Mouse (Mus musculus) ES-E14 (cell line): ENCODE measurements at regions not wholly inside any gene's neighbourhood (a gene's known extent, or its start where the extent isn't known, plus 50 kb on each side); places are given as distances from the start of the nearest gene placed in this dataset.

Experiments used
- DNase-seq: peaks from one replicate; pipeline ENCODE4 v3.0.0-alpha.2; 2013; ENCODE audit warnings: low read depth, low spot score
- H3K27ac ChIP-seq: 2 replicates; pipeline ENCODE4 v1.5.1; 2012; ENCODE audit warnings: low read depth, mild to moderate bottlenecking, low read length, moderate library complexity, mixed read lengths; ENCODE audit not compliant: poor library complexity, insufficient read depth, severe bottlenecking
- H3K36me3 ChIP-seq: 2 replicates; pipeline ENCODE4 v1.6.1; 2012; ENCODE audit warnings: mild to moderate bottlenecking, low read length, moderate library complexity, mixed read lengths; ENCODE audit not compliant: control insufficient read depth, poor library complexity, insufficient read depth, severe bottlenecking
- H3K4me1 ChIP-seq, 2 experiments: fragments of 150-350 bp in 1 of 2; sonication (generic) in 1 of 2; 2 replicates each; pipeline ENCODE4 v1.6.1; 2012; ENCODE audit warnings: low read length in 2 of 2, mild to moderate bottlenecking in 1 of 2, mixed read lengths in 1 of 2; ENCODE audit not compliant: control insufficient read depth in 2 of 2, insufficient read depth in 2 of 2, poor library complexity in 1 of 2
- H3K4me3 ChIP-seq, 2 experiments: fragments of 150-350 bp in 1 of 2; sonication (generic) in 1 of 2; 2 replicates each; pipeline ENCODE4 v1.5.1; 2012; ENCODE audit warnings: low read length in 2 of 2, low read depth in 1 of 2, mild to moderate bottlenecking in 1 of 2, mixed read lengths in 1 of 2; ENCODE audit not compliant: insufficient read depth in 1 of 2, poor library complexity in 1 of 2, severe bottlenecking in 1 of 2
- H3K9ac ChIP-seq: 2 replicates; pipeline ENCODE4 v1.6.1; 2012; ENCODE audit warnings: low read depth, mild to moderate bottlenecking, low read length, mixed read lengths; ENCODE audit not compliant: poor library complexity, insufficient read depth, severe bottlenecking
- H3K9me3 ChIP-seq: fragments of 150-350 bp; sonication (generic); 2 replicates; pipeline ENCODE4 v1.6.1; 2012; ENCODE audit warnings: low read depth, mild to moderate bottlenecking, low read length; ENCODE audit not compliant: control insufficient read depth, insufficient read depth
- CHD2 ChIP-seq: IDR thresholded peaks from 2 replicates; pipeline ENCODE4 v1.6.1; 2014; ENCODE audit warnings: mild to moderate bottlenecking, low read depth, low read length, inconsistent platforms
- HCFC1 ChIP-seq: IDR thresholded peaks from 2 replicates; pipeline ENCODE4 v1.6.1; 2012; ENCODE audit warnings: low read length, inconsistent platforms, borderline replicate concordance; ENCODE audit not compliant: insufficient read depth
- MAFK ChIP-seq: IDR thresholded peaks from 2 replicates; pipeline ENCODE4 v1.6.1; 2014; ENCODE audit warnings: mild to moderate bottlenecking, low read depth, low read length, inconsistent platforms; ENCODE audit not compliant: insufficient read depth
- ZC3H11A ChIP-seq: IDR thresholded peaks from 2 replicates; pipeline ENCODE4 v1.6.1; 2012; ENCODE audit warnings: low read depth, mild to moderate bottlenecking, inconsistent platforms, low read length, borderline replicate concordance
- ZNF384 ChIP-seq: IDR thresholded peaks from 2 replicates; pipeline ENCODE4 v1.6.1; 2012; ENCODE audit warnings: low read depth, low read length, inconsistent platforms
- in situ Hi-C, 2 experiments: fragments of 600-800 bp; cut with MboI; formaldehyde crosslinking; loops; one replicate each; pipeline ENCODE4 v1.15.1; 2025; ENCODE audit warnings: low sequenced_read_pairs in 2 of 2, inconsistent platforms in 1 of 2; ENCODE audit not compliant: unreplicated experiment in 2 of 2

DNA sequence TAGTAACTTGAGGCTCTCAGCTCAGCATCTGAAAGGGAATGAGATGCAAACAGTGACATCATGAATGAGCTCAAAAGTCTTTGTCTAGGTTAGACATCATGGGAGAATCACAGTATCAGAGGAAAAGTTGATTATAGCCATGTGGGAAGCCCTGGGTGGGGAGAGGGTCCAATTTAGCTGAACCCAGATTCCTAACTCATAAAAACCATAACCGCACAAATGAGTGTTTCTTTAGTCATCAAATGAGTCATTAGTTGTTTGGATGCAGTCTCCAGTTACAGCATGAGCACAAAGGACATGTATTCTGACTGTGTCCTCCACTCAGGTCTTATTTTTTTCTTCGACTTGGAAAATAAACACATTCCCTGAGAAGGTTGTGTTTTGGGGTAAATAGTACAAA, 406.5 kb downstream of the Cntnap4 start:
- no peaks in the 10 kb centered on the region for H3K9me3 ChIP-seq
- TF ChIP-seq ZNF384 (no peak), HCFC1 (no peak), MAFK (no peak), ZC3H11A (no peak), CHD2 (no peak)
- no peaks in the 10 kb centered on the region for H3K4me1 ChIP-seq
- DNase-seq = no peak
- no peak overlapping the region for H3K4me3 ChIP-seq
- H3K9ac ChIP-seq = no peak overlapping the region
- in situ Hi-C loops = no loop called here
- H3K27ac ChIP-seq = no peak overlapping the region
- no peaks in the 10 kb centered on the region for H3K36me3 ChIP-seq

DNA sequence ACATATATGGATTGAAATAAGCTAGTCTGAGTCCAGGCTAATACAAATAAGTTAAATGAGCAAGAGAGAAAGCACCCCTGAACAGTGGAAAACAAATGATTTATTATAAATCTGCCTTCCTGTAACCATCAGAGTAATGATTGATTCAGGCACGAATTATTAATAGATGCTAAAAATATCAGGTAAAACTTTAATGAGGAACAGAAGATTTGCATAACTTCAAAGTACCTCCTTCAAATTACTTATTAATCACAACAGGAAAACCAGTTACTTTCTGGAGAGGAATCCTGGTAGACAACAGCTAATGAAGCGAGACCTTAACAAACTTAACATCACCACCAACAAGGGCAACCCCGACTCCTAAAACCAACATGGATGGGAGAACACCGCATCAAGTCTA, 423.9 kb downstream of the Cntnap4 start:
- H3K9me3 ChIP-seq = no peaks in the 10 kb centered on the region

DNA sequence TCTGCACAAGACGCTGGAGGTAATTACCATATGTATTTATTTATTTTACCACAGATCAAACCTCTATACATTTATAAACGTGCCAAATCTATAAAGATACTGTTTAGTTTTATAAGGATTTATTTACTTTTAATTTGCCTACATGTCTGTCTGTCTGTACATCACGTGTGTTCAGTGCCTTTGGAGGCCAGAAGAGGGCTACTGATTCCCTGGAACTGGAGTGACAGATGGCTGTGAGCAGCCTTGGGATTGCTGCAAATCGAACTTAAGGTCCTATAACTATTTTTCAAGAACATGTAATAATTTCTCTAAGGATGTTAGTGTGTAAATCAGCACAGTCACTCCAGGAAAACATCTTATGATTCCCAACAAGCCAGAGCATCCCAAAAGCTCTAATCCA, 437.5 kb downstream of the Cntnap4 start:
- DNase-seq = no peak
- no peak overlapping the region for H3K4me3 ChIP-seq
- in situ Hi-C loops = no loop called here
- no peaks in the 10 kb centered on the region for H3K4me1 ChIP-seq
- H3K36me3 ChIP-seq = no peaks in the 10 kb centered on the region
- no peak for TF ChIP-seq ZC3H11A
- no peak for TF ChIP-seq HCFC1
- no peak for TF ChIP-seq CHD2
- TF ChIP-seq MAFK = no peak
- no peak for TF ChIP-seq ZNF384
- H3K27ac ChIP-seq = no peak overlapping the region
- H3K9me3 ChIP-seq = no peaks in the 10 kb centered on the region
- H3K9ac ChIP-seq = no peak overlapping the region

More for the DNA sequence above, 423.9 kb downstream of the Cntnap4 start:
- in situ Hi-C loops = no loop called here
- H3K36me3 ChIP-seq = no peaks in the 10 kb centered on the region
- no peaks in the 10 kb centered on the region for H3K4me1 ChIP-seq
- H3K4me3 ChIP-seq = no peak overlapping the region
- DNase-seq = no peak
- TF ChIP-seq CHD2 (no peak), ZC3H11A (no peak), ZNF384 (no peak), MAFK (no peak), HCFC1 (no peak)
- H3K9ac ChIP-seq = no peak overlapping the region
- H3K27ac ChIP-seq = no peak overlapping the region

DNA sequence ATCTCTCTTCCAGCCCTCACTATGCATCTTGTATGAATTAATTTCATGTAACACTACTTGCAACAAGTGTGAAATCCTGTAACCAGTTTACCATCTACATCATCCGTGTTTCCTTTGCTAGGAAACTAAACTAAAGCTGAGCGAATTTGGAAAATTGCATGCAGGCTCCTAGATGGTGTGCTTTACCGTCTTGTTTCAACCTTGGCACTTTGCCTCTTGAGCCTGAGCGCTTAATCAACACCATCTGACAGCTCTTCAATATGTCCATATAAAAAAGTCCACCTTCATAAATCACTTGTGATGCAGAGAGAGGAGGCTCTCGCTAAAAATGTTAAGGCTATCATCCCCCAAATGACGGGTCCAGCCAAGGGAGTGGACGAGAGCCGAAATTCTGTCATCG, 459.0 kb downstream of the Cntnap4 start:
- DNase-seq = no peak
- Histone ChIP-seq H3K9ac (no peak overlapping the region), H3K27ac (no peak overlapping the region), H3K4me3 (no peak overlapping the region), H3K9me3 (no peaks in the 10 kb centered on the region), H3K4me1 (no peaks in the 10 kb centered on the region), H3K36me3 (no peaks in the 10 kb centered on the region)
- in situ Hi-C loops = no loop called here
- no peak for TF ChIP-seq ZNF384
- TF ChIP-seq MAFK = no peak
- TF ChIP-seq HCFC1 = no peak
- TF ChIP-seq ZC3H11A = no peak
- TF ChIP-seq CHD2 = no peak

DNA sequence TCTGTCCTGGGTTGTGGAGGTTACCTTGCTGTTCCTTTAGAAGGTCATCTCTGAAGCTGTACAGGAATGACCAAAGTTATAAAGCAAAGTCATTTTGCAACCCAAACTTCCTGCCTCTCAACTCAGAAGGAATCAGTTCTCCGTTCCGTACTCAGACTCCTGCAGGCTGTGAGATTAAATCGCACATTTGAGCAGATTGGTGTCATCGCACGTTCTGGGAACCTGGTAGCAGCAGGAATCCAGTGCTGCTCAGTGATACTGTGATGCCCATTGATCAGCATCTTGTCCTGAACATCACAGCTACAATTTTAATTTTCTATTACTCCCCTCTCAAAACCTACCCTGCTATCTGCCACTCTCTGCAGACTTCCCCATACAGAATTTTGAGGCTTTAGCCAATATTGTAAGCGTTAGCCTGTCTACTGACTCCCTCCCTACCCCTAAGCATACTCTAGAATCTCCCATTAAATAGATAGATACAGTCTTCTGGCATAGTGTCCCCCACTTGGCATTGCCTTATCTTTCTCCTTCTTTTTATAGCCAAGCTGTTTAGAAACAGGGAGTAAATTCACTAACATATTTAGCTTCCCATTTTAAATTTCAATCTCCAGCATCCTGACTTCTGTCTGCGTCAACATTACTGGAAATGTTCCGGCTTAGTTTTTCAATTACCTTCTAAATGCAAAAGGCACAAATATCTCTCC, 482.1 kb downstream of the Cntnap4 start:
- in situ Hi-C loops = no loop called here
- H3K36me3 ChIP-seq = no peaks in the 10 kb centered on the region
- H3K27ac ChIP-seq = no peak overlapping the region
- no peaks in the 10 kb centered on the region for H3K4me1 ChIP-seq
- H3K9ac ChIP-seq = no peak overlapping the region
- DNase-seq = no peak
- H3K4me3 ChIP-seq = no peak overlapping the region
- TF ChIP-seq CHD2 (no peak), MAFK (no peak), HCFC1 (no peak), ZNF384 (no peak), ZC3H11A (no peak)
- no peaks in the 10 kb centered on the region for H3K9me3 ChIP-seq
